Mouse (Mus musculus) kidney, adult 18-20 months (tissue): Measurements from ENCODE around the gene Wnt6.
"Not testable (repeated sequence)": the region's sequence is repeated elsewhere in the genome, so short reads cannot be mapped to it uniquely, and the experiment has no call there.

Source experiments
- DNase-seq: peaks from one replicate; pipeline ENCODE4 v3.0.0; 2021

Gene Wnt6

DNA sequence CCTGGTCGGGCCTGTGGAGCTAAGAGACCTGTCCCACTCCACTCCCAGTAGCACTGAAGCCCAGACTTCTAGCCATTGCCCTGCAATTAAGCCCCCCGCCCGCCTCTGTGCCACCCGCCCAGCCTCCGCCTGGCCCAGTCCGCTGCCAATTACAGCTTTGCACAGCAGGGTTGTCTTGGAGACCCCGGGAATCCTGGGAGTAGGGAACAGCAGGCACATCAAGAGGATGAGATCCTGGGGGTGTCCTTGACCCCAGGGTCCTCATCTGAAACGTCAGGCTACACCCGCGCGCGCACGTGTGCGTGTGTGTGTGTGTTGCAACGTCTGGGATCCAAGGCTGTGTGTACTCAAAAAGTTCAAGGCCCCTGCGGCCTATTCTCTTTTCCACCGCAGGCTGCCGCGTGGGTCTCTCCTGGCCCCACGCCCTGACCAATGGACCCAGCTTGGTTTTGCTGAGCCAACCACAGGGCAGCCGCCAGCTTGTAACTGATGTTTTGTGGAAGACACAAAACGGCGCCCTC is 35.9 kb downstream of the Wnt6 start:
- no peak for DNase-seq

- peak; percentile 94 for DNase-seq
Observed at GRCm38 (mm10) chr1:74808078-74808477, 36.4 kb downstream of the Wnt6 start.

GRCm38 (mm10) chr1:74809007-74809406 is 37.3 kb downstream of the Wnt6 start:
- no peak for DNase-seq

DNA sequence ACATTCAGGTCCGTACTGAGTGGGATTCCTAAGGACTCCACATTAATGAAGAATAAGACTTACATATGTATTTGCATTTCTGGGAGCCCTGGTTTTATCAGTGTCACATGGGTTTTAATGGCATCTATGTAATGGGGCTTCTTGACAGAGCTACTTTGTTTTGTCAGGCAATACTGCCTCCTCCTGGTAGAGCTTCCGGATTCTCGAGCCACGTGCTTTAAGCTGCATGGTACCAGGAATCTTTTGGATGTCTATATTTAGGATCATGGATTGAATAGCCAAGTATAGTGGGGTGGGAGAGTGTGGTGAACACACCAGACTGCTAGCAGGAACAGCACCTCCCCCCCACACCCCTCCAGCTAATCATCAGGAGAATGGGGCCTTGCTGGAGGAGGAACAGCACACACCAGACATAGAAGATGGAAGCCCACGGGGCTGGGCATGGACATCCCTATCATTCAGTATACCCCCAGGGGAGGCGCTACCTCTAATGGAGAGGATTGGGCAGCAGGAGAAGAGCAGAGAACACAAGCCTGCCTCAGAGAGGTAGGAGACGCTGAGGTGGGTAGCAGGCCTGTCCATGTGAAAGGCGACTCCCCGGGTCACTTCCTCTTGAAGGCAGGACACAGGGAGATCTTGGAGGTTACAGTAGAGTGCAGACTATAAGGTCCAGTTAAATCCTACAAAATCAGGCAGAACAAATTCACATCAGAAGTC is 43.4 kb downstream of the Wnt6 start:
- no peak for DNase-seq

DNA sequence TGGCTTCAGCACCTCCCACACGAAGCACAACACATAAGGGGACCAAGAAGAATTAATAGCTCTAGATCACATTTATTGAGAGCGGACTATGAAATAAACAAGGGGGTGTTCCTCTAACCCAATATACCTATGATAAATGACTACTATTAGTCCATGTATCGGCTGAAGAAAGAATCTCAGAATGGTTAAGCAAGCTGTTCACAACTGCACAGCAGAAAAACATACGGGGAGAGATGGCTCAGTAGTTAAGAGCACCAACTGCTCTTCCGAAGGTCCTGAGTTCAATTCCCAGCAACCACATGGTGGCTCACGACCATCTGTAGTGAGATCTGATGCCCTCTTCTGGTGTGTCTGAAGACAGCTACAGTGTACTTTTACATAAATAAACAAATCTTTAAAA is 44.3 kb downstream of the Wnt6 start:
- not testable (repeated sequence) for DNase-seq

GRCm38 (mm10) chr1:74816612-74817199 is 45.0 kb downstream of the Wnt6 start:
- peak; percentile 90 for DNase-seq

DNA sequence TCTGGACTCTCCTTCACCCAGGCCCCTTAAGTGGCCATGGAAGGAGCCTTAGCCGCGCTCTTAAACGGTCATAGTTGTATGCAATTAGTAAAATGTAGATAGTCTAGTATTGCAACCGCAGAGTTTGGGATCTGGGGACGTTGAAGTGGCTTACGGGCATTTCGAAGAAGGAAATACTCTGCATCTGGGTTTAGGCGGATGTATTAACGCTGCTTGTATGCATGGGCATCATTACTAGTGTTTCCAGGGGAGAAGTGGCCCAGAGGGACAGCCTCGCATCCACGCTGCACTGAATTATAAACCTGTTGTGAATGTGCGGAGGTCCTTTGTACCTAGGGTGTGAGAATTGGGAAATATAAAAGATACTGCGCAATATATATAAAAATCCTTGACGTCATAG is 45.5 kb downstream of the Wnt6 start:
- no peak for DNase-seq

DNA sequence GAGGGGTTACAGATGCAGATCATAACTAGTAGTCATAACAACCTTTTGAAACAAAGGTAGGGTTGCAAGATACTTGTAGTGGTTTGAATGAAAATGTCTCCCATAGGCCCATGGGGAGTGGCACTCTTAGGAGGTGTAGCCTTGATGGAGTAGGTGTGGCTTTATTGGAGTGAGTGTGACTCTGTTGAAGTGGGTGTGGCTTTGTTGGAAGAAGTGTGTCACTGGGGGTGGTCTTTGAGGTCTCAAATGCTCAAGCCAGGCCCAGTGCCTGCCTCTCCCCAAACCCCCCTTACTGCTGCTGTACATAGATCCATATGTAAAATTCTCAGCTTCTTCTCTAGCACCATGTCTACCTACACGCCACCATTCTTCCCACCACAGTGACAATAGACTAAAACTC is 46.8 kb downstream of the Wnt6 start:
- no peak for DNase-seq

GRCm38 (mm10) chr1:74823598-74823997 is 51.9 kb downstream of the Wnt6 start:
- not testable (repeated sequence) for DNase-seq

GRCm38 (mm10) chr1:74824518-74825302 is 53.0 kb downstream of the Wnt6 start:
- no peak for DNase-seq

- no peak for DNase-seq
Observed at GRCm38 (mm10) chr1:74830061-74830460, 58.4 kb downstream of the Wnt6 start.

GRCm38 (mm10) chr1:74833255-74833654 is 61.6 kb downstream of the Wnt6 start:
- no peak for DNase-seq
